Mouse (Mus musculus): ENCODE results near the gene Gpc2.

Gpc2 gene

DNA sequence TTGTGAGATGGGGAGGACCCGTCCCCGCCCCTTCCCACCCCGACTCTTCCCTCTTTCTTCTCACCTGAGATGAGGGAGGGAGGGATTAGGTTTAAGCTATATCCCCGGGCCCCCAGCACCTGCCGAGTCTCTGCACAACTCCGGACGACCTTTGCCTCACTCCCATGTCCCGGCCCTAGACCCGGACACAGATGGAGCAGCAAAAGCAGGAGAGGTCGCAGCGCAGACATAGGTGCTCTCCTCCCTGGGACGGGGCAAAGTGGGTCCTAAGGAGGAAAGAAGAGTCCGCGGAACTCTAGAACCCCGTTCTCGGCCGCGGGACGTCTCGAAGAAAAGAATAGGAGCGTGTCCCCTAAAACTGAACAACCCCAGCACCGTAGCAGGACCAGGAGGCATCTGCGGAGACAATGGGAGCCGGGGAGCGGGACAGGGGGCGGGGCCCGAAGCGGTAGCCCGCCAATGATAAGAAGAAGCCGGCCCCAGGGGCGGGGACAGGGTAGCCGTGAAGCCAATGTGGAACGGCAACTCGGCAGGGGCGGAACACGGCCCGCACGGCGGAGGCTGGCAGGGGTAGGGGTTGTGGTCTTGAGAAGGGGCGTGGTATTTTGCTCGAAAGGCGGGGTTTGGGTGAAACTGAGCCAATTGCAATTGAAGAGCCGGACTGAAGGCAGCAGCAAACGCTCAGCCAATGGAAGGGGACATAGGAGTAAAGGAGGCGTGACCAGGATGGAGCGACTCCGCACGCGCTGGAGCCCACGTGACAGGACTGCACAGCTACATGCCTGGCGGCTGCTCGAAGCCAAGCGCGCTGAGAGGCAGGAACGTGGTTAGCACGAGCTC is at the start of gene Gpc2, which contains the start of the genes Gm43720 and Stag3:
Gene Gpc2, minus strand, starts transcription at position 421 of the 840 bp plus-strand sequence.
Gene Gm43720, minus strand, starts transcription at position 374 of the 840 bp plus-strand sequence.
Gene Stag3, plus strand, starts transcription at position 656 of the 840 bp plus-strand sequence.
- peak; percentile 83 to 90 for DNase-seq

DNA sequence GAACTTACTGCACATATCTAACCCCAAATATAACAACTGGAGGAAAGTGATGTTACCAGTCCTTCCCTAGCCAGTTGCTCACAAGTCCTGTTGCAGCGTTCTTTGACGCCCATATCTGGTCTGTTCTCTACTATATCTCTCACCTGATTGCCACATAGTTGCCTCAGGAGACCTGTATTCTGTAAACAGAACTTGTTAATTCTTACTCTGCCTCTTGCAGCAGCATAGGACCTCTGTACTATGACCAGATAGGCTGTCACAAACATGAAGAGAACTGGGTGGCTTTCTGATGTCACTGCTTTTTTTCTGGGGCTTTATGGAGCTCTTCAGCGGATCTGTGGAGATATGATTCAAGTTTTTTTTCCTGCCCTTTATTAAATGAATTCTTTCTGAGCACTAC is 33.0 kb upstream of the Gpc2 start:
- DNase-seq: no peak

DNA sequence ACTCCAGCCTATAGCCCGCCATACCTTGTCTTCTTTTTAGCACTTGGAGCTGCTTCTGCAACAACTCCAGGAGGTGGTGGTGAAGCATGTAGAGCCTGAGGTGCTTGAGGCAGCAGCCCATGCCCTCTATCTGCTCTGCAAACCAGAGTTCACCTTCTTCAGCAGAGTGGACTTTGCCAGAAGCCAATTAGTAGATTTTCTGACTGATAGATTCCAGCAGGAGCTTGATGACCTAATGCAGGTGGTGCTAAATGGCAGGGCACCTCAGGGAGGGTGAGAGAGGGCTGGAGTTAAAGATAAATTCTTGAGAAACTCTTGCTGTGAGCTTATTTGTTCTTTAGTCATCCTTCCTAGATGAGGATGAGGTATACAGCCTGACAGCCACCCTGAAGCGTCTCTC is 19.8 kb upstream of the Gpc2 start:
- no peak for DNase-seq

DNA sequence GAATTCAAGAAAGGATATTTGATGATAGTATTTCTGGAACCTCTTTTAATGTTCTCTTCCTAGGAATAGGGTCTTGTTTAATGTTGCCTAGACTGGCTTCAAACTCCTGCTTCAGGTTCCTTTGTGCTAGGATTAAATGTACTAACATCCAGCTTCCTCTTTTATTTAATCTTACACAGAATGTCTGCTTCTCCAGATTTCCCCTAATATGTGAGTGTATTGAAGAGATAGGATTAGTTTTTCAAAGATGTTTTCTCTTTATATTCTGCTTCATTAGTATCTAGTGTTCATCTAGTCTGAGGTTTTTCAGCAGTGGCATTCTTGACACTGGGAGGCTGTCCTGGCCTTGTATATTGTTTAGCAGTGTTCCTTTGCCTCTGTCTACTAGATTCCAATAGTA is 14.4 kb upstream of the Gpc2 start:
- no peak for DNase-seq

DNA sequence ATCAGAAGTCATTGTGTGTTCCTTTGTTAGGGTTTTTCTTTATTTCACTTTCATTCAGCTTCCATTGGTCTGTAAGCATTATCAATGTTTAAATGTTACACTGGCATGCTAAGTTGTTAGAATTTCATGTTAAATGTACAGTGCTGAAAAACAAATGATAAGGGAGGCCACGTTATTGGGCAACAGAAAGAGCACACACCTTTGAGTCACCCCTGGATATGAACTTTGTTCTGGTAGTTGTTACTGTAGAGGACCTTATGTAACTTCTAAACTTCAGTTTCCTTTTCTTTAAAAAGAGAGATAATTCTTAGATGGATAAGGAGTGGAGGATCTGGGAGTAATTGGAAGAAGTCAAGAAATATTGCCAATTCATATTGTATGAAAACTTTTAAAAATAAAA is 11.8 kb upstream of the Gpc2 start:
- no peak for DNase-seq

DNA sequence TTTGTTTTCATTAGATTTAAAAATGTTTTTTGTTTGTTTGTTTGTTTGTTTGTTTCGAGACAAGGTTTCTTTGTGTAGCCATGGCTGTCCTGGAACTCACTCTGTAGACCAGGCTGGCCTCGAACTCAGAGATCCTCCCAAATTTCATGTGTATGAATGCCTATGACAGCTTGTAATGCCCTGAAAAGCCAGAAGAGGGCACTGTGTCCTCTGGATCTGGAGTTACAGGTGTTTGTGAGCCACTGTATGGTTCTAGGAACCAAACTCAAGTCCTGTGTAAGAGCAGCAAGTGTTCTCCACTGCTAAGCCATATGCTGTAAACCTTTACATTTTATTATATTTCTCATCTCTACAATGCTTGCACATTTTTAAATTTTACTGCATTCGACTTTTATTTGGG is 8.1 kb upstream of the Gpc2 start:
- DNase-seq: no peak

DNA sequence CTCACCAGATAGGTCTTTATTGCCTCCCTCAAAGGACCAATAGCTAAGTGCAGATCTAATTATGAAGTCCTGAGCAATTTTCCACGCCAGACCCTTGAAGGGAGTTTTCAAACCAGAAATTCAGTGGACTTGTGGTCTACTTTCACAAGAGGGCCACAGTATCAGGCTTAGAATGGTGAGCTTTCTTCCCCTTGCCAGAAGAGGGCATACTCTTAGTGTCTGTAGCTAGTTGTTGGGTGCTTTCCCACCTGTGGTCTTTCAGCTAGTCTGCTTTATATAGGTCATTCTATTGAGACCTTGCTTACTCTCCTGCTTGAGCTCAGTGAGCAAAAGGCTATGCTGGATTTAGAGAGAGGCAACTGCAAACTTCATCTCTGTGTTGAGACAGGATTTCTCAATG is 3.7 kb upstream of the Gpc2 start:
- DNase-seq: no peak

DNA sequence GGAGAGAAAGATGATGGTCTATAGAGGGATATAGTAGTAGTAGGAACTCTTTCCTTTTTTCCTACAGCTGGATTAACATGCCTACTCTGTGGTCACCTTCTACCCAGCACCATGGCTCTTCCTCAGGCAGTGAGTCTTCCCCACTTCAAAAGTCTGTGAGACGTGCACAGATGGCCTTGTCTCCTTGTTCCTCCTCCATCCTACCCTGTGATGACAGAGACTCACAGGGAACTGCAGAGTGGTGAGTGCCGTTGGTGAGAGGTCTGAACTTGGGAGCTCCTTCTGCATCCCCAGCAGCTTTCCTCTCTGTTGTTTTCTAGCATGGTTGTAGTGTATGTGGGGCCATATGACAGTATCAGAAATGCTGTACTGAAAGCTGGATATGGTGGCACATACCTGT is 2.0 kb upstream of the Gpc2 start:
- no peak for DNase-seq

DNA sequence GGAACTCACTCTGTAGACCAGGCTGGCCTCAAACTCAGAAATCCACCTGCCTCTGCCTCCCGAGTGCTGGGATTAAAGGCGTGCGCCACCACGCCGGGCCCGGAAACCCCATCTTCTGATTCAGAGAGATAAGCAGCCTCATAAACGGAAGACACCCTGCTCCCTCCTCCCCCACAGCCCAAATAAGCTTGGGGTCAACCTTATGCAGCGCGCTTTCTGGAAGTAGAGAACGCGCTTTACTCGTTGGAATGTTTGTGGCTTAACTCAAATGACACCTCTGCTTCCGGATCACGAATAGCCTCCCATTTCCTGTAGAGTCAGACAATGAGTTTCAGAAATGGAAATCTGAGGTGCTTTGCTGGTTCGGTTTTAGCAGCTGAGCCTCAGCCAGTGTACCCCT is 1.0 kb upstream of the Gpc2 start:
- no peak for DNase-seq

DNA sequence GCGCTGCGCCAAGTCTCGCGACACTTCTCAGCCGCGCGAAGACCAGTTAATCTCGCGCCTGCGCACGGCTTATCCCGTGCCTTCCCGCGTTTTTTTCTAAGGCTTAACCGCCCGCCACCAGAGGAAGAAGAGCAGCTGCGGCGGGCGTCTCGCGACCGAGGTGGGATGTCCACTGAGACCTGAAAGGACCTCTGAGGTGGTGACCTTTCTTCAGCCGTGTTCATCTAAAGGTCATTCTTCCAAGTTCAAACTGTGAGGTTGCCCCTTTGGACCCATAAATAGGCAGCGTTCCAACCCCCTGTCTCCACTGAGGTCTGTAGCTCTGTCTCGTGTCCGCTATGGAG is 592 bp upstream of the Gpc2 start:
- DNase-seq: no peak

DNA sequence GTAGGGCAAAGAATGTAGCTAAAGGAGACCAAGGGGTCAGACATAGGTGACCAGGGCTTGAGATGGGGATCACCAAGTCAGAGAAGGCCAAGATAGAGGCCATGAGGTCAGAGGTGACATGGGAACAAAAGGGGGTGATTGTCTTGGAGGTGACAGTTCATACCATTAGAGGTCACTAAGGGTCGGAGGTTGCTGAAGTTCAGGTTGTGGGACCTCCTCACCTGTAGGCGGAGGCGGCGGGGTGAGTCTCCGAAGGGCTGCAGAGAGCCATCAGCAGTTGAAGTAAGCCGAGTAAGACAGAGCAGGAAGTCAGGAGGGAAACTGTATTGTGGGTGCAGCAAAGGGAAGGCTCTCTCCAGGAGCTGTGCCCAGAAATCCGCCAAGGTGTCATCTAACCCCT is 1.8 kb downstream of the Gpc2 start:
- DNase-seq: no peak

DNA sequence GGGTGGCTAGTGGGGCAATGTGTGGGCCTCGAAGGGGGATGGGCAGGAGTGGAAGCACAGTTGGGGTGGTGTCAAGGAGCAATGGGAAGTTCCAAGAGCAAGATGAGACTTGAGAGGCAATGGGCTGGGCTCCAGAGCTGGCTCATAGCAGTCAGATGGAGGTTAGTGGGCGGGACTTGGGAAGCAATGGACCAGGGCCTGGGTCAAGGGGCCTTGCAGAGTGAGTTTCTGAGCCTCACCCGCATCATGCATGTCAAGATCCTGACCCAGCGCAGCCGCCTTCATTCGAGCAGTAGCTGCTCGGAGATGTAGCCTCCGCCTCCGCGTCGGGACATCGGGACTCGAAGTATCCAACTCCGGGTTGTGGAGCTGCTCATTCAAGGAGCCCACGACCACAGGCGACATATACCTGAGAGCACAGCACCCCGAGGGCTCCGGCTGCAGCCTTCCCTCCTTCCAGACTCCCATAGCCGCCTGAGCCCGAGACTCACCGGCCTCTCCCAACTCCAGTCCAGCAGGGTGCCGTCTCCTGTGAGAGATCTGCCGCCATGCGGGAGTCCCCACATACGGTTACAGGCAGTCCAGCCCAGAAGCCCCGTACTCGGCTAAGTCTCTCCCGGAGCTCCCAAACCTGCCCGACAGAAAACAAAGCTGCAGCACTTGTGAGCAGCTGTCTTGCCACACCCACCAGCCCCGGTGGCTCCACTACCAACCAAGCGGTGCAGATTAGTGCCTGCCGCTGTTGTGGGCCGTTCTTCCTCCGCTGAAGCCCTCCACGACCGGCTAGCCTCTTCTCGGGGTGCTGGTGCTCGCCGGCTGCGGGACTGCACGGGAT is 4.4 kb downstream of the Gpc2 start:
- DNase-seq: no peak

DNA sequence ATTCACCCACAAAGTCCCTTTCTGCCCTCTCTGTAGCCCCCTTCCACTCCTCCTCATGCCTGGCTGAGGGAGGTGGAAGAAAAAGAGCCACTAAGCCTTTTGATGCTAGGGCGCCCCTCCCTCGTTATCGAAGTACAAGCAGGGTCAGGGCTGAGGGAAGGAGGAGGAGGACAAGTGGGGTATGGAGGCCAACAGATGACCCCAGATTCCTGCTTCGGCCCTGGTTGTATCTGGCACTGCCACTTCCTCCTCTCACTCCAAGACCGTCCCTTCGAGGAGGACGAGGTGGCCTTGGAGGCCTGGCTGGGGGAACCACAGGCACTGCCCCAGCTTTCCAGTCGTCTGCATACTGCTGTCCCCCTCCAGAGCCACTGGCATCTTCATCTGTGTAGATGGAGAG is 5.6 kb downstream of the Gpc2 start:
- no peak for DNase-seq

DNA sequence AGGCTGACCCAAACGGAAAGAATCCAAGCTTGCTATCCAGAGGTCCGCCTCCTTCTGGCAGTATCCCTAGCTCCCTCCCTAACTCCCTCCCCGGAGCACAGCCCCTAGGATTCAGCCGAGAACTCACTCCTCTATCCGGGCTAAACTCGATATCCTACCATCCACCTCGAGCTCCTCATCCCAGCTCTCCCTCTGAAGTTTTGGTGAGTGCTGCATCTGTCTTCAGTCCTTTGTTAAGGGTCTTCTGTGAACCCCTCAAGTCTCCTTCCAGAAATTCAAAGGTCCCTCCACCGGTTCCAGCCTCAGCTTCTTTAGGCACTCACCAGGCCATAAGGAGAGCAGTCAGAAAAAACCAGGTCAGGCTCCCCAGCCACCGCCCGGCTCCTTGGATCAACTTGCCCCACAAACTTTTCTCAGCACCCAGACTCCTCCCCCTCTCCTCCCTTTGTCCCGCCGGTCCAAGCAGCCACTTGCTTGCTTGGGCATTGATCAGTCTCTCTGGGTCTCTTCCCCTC is 7.3 kb downstream of the Gpc2 start, which contains the start of gene Gal3st4:
Gene Gal3st4, minus strand, starts transcription at position 432 of the 515 bp plus-strand sequence.
- DNase-seq: no peak

DNA sequence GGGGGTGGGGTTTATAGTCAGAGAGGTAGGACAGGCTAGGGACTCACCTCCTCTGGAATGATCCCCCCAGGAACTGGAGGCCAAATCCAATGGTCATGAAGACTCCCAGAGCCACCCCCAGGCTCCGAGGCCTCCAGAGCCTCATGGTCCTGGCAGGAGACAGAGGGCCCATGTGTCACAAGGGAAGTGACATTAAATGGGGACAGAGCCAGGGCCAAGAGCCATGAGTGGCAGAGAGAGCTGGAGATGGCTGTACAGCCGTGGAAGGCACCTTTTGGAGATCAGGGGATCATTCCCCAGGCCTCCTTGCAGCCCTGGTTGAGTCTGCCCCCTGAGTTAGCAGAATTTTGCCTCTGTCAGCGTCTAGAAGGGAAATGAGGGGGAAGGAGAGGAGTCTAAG is 8.6 kb downstream of the Gpc2 start:
- no peak for DNase-seq

DNA sequence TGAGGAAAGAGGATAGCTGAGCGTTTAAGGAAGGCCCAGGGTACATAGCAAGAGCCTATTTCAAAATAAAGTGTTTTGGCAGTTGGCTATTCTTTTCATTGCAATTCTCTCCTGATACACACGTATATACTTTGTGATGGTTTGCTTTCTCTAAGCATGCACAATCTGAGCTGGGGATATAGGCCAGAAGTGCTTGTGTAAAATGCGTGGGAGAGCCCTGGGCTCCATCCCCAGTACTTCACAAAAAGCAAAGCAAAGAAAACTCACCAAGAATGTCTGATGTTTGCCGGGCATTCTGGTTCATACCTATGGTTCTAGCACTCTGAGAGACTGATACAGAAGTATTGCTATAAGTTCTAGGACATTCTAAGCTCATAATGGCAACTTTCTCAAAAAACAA is 10.8 kb downstream of the Gpc2 start:
- no peak for DNase-seq

DNA sequence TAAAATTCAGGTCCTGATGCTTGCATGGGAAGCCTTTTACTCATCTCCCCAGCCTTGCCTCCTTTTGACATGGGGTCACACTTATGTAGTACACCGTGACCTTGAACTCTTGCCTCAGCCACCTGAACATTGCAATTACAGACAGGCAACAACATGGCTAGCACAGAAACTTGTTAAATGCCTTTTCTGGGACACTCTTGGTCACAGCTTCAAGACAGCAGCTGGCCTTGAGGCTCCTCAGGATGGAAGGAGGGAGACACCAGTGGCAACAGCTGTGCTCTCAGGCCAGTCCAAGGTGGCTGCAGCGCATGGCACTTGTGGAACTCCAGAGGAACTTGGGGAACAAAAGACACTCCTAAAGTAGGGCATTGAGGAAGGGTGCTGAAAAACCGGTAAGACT is 12.7 kb downstream of the Gpc2 start:
- DNase-seq: no peak

DNA sequence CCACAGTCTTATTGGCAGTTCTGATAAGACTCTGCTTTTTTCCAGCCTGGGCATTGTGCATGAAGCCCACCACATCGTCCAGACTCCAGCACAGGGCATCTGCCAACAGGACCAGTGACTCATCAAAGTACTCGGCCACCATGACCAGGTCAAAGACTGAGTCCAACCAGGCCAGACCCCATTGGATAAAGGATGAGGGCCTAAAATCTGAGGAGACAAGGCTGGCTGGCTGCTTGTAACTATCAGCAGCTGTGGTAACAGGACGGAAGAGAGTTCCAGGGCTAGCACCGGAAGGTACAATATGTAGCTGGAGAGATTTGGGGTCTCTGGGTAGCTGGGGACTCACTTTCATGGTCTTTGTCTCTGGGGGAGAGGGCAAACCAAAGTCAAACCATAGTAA is 14.1 kb downstream of the Gpc2 start:
- DNase-seq: no peak

DNA sequence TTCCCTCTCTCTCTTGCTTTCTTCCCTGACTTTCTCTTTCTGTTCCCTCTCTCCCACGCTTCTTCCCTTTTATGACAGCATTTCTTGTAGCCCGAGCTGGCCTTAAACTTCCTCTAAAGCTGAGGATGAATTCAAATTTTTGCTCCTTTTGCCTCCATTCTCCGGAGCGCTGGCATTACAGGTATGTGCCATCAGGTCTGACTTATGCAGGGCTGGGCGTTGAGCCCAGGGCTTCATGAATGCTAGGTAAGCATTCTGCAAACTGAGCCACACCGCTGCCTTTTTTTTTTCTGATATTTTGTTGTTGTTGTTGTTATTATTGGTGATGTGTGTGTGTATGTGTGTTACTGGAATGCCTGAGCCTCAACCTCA is 15.6 kb downstream of the Gpc2 start:
- no peak for DNase-seq

DNA sequence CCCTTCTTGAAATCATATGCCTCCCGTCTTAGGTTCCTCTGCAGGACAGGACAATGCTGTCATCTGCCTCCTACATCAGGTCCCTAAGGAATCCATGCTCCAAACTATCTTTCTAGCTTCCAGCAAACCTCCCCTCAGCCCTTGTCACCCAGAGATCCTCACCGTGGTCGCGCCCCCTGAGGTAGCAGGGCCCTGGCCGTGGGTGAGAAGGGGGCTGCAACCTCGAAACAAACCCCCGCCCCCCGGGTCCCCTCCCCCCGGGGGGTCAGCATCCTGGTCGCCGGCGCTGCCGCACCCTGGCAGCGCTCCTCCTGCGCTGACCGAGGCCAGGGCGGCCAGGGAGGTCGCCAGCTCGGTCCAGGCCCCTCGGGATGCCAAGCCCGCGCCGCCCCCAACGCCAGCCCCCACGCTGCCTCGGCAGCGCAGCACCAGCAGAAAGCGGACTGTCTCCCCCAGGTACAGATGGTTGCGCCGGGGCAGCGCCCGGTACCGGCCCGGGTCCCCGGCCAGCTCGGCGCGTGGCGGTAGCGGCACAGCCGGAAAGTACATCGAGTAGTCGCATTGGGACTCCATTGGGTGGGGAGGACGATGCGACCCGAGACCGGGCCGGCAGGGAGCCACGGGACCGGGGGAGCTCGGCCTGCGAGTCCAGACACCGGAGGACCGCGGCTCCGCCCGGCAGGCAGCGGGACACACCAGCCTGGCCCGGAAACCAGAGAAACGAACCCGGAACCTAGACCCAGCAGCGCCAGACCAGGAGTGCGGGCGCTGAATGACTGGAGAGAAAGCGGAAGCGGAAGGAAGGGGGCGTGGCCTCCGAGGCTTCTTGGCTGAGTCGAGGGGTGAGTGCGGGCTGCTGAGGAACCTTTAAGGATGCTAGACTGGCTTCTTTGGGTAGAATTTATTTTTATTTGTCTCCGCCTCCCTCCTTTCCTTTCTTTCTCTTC is 16.3 kb downstream of the Gpc2 start, which contains the start of gene BC037034:
Gene BC037034, minus strand, starts transcription at position 774 of the 947 bp plus-strand sequence.
- DNase-seq: peak; percentile 82 to 85

DNA sequence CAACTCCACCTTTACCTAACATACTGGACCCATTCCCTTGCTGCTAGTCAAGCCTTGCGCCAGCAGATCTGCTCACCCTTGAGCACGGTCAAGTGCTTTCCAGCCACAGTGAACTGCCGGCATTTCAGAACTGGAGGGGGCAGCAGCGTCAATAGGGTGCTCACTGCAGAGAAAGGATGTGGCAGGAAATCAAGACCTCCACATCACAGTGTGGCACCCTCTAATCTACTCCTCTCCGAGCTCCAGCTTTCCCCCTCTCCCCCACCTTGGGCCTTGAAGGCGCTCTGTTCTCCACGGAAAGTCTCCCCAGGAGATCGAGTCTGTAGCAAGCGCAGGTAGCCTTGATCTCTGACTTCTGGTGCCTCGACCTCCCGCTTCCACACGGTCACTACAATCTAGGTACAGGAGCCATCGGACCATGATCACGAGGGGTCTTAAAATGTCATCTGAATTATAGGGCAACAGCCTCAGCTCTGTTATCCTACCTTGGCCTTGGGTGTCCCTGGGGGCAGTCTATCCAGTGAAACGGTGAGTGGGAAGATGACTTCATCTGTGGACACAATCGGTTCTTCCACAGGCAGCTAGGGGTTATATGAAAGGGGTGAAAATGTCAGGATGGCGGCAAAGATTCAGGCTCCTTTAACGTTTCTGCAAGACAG is 17.1 kb downstream of the Gpc2 start:
- peak in 1 of 2 experiments; percentile 14 for DNase-seq

DNA sequence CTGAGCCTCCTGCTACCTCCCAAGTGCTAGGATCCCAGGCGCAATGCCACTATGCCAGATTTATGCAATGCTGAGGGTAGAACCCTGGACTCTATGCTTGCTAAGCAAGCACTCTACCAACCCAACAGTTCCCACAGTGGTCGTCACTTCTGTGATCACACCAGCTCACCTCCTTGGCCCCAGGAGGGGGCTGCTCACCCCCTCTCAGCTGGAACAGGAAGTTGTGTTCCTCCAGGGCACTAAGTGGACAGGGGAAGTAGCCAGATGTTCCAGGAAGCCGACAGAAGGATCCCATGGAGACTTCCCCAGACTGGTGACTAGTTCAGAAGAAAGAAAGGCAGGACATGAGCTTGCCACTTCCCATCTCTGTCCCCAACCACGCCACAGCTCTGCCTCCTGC is 17.8 kb downstream of the Gpc2 start:
- DNase-seq: no peak

All from thymus, adult 18-20 months (tissue).